Mouse (Mus musculus): Measurements from ENCODE around the gene Platr25. TPM values are rescaled to one million over a fixed set of nuclear protein-coding genes. Genes with fewer than 3 reads are reported as not detected.
"Not testable (repeated sequence)": the region's sequence is repeated elsewhere in the genome, so short reads cannot be mapped to it uniquely, and the experiment has no call there.

Gene Platr25
- polyA plus RNA-seq, 1 experiment from 2014 or later: 39.7 TPM

DNA sequence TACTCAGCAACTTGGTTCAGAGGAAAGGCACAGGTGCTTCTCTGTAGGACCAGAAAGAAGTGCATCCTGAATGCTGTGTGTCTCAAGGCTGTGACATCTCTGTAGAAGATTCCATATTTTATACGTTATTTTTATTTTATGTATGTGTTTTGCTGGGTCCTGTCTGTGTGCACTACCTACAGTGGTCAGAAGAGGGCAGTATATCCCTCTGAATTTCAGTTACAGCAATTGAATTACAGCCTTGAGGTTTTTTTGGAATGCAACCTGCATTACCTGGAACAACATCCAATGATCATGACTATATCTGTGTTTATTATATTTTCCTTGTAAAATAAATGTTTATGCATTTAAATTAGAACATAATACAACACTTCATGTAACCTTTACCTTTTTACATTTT lies 133.4 kb downstream of the Platr25 start:
- H3K4me1 ChIP-seq; H3K27ac ChIP-seq (replicated peaks); H3K36me3 ChIP-seq; H3K9me3 ChIP-seq; H3K9ac ChIP-seq (replicated peaks); ATAC-seq (replicated peaks); H3K4me2 ChIP-seq (replicated peaks); H3K4me3 ChIP-seq; H3K27me3 ChIP-seq: not testable (repeated sequence)
- WGBS: 39% methylated on average over 1 of the region's 1 CpGs

- H3K9ac ChIP-seq (replicated peaks): peak overlapping the region; percentile 36; the same call in 1 of the 2 replicates
- not testable (repeated sequence) for H3K27ac ChIP-seq (replicated peaks); H3K4me1 ChIP-seq; H3K36me3 ChIP-seq; H3K27me3 ChIP-seq; H3K9me3 ChIP-seq
- peak; percentile 92 for ATAC-seq (replicated peaks)
- peak overlapping the region; percentile 56 for H3K4me2 ChIP-seq (replicated peaks)
- WGBS: 7% methylated on average over 7 of the region's 7 CpGs
- H3K4me3 ChIP-seq: peak overlapping the region; percentile 53
Observed at GRCm38 (mm10) chr13:62624277-62624665, 136.2 kb downstream of the Platr25 start.

- not testable (repeated sequence) for H3K9me3 ChIP-seq; H3K27me3 ChIP-seq; H3K27ac ChIP-seq (replicated peaks); H3K36me3 ChIP-seq; H3K4me1 ChIP-seq
- H3K4me3 ChIP-seq: peak within 1 kb of the TSS; percentile 53
- ATAC-seq (replicated peaks): peak; percentile 100
- H3K9ac ChIP-seq (replicated peaks): peak within 1 kb of the TSS; percentile 61
- peak within 1 kb of the TSS; percentile 56 for H3K4me2 ChIP-seq (replicated peaks)
- under 1% methylated on average over 15 of the region's 15 CpGs for WGBS
Observed at GRCm38 (mm10) chr13:62623577-62624276, 136.8 kb downstream of the Platr25 start, which contains the start of gene 6720489N17Rik. Gene 6720489N17Rik (minus strand): TSS chr13:62624182.

MicroRNA genes within 50 kb of the gene (microRNA counts, 519-probe panel; counts per million panel counts)
- not detected for microRNA mmu-miR-713

Small RNAs within 50 kb of the gene (microRNA-seq; reads per million reads assigned to microRNA genes)
- not detected for gene Gm24020
- not detected for gene Gm24588
- gene Mir713: not detected

Other genes with a start within 250 kb of the Platr25 start
- not detected in 2 replicates for gene Zfp935, start 202.2 kb downstream of the Platr25 start, polyA plus RNA-seq (2015; fragmentation: Nextera tagmentation; extraction: Ambion mirVana)
- 14.3 and 14.7 TPM in 2 replicates for gene Zfp934, start 189.5 kb downstream of the Platr25 start, polyA plus RNA-seq (2015; fragmentation: Nextera tagmentation; extraction: Ambion mirVana)
- 9.8 and 12.4 TPM in 2 replicates for gene 6720489N17Rik, start 136.5 kb downstream of the Platr25 start, polyA plus RNA-seq (2015; fragmentation: Nextera tagmentation; extraction: Ambion mirVana)
- gene Gm5141, start 25.1 kb upstream of the Platr25 start, polyA plus RNA-seq (2015; fragmentation: Nextera tagmentation; extraction: Ambion mirVana): 12.8 and 13.0 TPM in 2 replicates
- 0.18 and 0.37 TPM in 2 replicates for gene Fbp2, start 97.7 kb upstream of the Platr25 start, polyA plus RNA-seq (2015; fragmentation: Nextera tagmentation; extraction: Ambion mirVana)
- 0.37 TPM in 1 of 2 replicates, not detected in the other for gene Fbp1, start 127.6 kb upstream of the Platr25 start, polyA plus RNA-seq (2015; fragmentation: Nextera tagmentation; extraction: Ambion mirVana)
- gene 2010111I01Rik, start 204.2 kb upstream of the Platr25 start, polyA plus RNA-seq (2015; fragmentation: Nextera tagmentation; extraction: Ambion mirVana): 25.5 and 30.9 TPM in 2 replicates

Measured in forebrain, embryonic 15.5 days (tissue).